Mouse (Mus musculus): ENCODE measurements around the gene Chic1.

Chic1 gene

GRCm38 (mm10) chrX:103432293-103432692, 76.0 kb downstream of the Chic1 start:
- peak; percentile 89 for DNase-seq (ENCODE audit: low read depth, low spot score)

- DNase-seq (ENCODE audit: low read depth, low spot score) = peak; percentile 91
Observed at GRCm38 (mm10) chrX:103438023-103438422, 81.7 kb downstream of the Chic1 start.

DNA sequence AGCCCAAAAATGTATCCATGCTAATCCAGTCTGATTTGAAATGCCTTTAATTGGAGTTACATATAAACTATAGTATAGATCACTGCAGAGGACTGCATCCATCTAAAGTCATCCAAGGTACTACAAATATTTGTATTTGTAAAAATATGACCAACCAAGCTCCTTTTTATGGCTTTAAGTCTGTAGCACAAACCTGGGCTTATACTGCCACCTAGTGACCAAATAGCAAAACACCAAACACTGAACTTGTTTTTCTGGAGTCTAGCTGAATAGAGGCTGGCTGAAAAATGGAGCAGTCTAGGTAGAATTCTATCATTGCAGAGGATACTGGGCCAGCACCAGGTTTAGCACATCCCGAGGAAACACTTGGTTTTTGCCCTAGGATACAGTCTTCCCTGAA, 84.5 kb downstream of the Chic1 start:
- DNase-seq (ENCODE audit: low read depth, low spot score) = peak; percentile 79

GRCm38 (mm10) chrX:103443755-103444154, 87.5 kb downstream of the Chic1 start:
- peak; percentile 80 for DNase-seq (ENCODE audit: low read depth, low spot score)
